Comparison of ENCODE assay signal across 8 mouse cellular contexts in the genomic region with DNA sequence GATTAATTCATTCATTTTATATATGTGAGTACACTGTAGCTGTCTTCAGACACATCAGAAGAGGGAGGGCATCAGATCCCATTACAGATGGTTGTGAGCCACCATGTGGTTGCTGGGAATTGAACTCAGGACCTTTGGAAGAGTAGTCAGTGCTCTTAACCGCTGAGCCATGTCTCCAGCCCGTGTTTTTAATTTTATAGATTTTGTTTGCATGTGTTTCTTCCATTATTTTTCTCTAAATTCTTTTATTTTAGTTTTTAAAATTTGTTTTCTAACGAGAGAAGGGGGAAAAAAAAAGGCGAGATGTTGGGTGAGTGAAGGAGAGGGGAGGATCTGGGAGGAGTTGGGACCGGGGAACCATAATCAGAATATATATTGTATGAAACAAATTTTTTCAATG. TPM values are rescaled to one million over a fixed set of nuclear protein-coding genes. Genes with fewer than 3 reads are reported as not detected.
DNase-seq lines count a peak whose midpoint lies in the region; ATAC-seq and TF ChIP-seq lines count a peak whose summit lies in the region.
"Not testable (repeated sequence)": the region's sequence is repeated elsewhere in the genome, so short reads cannot be mapped to it uniquely, and the experiment has no call there.
"Had no signal": no experiment of that assay in that cellular context is flagged by ENCODE, and none has a peak within 500 bp of the region (broad histone marks: within the 10 kb centered on the region; RNA-seq: fewer than 3 reads in every experiment).

No protein-coding gene starts in this region.

- not testable (repeated sequence) for DNase-seq in embryonic facial prominence, embryonic 10.5 days (ENCODE audit: low spot score); forebrain, embryonic 14.5 days (ENCODE audit: low spot score); limb, embryonic 14.5 days (ENCODE audit: low spot score); lung, postnatal 0 days (ENCODE audit: low spot score); neural tube, embryonic 11.5 days (ENCODE audit: low spot score)

- peaks cover 11% of the 10 kb centered on the region for H3K27me3 ChIP-seq in embryonic facial prominence, embryonic 10.5 days (replicated peaks; ENCODE audit: low read depth, poor library complexity, severe bottlenecking)
- H3K27me3 ChIP-seq in forebrain, embryonic 14.5 days (replicated peaks; ENCODE audit: control insufficient read depth, insufficient read depth, low read length); heart, embryonic 16.5 days (ENCODE audit: control insufficient read depth, insufficient read depth, low read length); intestine, embryonic 16.5 days (replicated peaks; ENCODE audit: control insufficient read depth, insufficient read depth, low read length); limb, embryonic 14.5 days (ENCODE audit: control insufficient read depth, insufficient read depth, low read length); lung, postnatal 0 days (replicated peaks; ENCODE audit: insufficient read depth, low read length); neural tube, embryonic 11.5 days (ENCODE audit: control insufficient read depth, insufficient read depth, low read length): not testable (repeated sequence)

- not testable (repeated sequence) for TF ChIP-seq POLR2A in limb, embryonic 14.5 days (IDR thresholded peaks at IDR 0.05; ENCODE audit: borderline replicate concordance, extremely low read depth, insufficient read depth, insufficient read length)

- peak overlapping the region; percentile 77 for H3K4me2 ChIP-seq in forebrain, embryonic 14.5 days (ENCODE audit: low read length)
- peak overlapping the region; percentile 92 for H3K4me2 ChIP-seq in heart, embryonic 16.5 days (ENCODE audit: low read depth, low read length)
- peak overlapping the region; percentile 68 for H3K4me2 ChIP-seq in intestine, embryonic 16.5 days (ENCODE audit: low read depth, low read length)
- H3K4me2 ChIP-seq in limb, embryonic 14.5 days (replicated peaks; ENCODE audit: low read depth, low read length, severe bottlenecking): peak overlapping the region; percentile 63
- peak overlapping the region; percentile 78 for H3K4me2 ChIP-seq in lung, postnatal 0 days (replicated peaks; ENCODE audit: low read depth, low read length)
- peak overlapping the region; percentile 62 for H3K4me2 ChIP-seq in neural tube, embryonic 11.5 days (ENCODE audit: low read depth)

- not testable (repeated sequence) for TF ChIP-seq CTCF in lung, postnatal 0 days (IDR thresholded peaks at IDR 0.05)

- ATAC-seq in forebrain, embryonic 14.5 days; heart, embryonic 16.5 days (replicated peaks; ENCODE audit: extremely low read depth, insufficient read depth, low FRiP score); intestine, embryonic 16.5 days; limb, embryonic 14.5 days (ENCODE audit: low FRiP score, low read depth); lung, postnatal 0 days; neural tube, embryonic 11.5 days (ENCODE audit: insufficient read depth, low FRiP score, low TSS enrichment): not testable (repeated sequence)

- H3K9me3 ChIP-seq in embryonic facial prominence, embryonic 10.5 days; forebrain, embryonic 14.5 days (replicated peaks; ENCODE audit: control insufficient read depth, low read length); heart, embryonic 16.5 days (replicated peaks; ENCODE audit: control insufficient read depth, low read length); intestine, embryonic 16.5 days (ENCODE audit: control insufficient read depth, low read length); limb, embryonic 14.5 days (ENCODE audit: control insufficient read depth, low read length); lung, postnatal 0 days (ENCODE audit: low read length); neural tube, embryonic 11.5 days (ENCODE audit: control insufficient read depth, low read length): not testable (repeated sequence)

- not testable (repeated sequence) for H3K9ac ChIP-seq in forebrain, embryonic 14.5 days (ENCODE audit: low read length); lung, postnatal 0 days (replicated peaks; ENCODE audit: low read depth); neural tube, embryonic 11.5 days (ENCODE audit: low read length)
- peak overlapping the region; percentile 78 for H3K9ac ChIP-seq in heart, embryonic 16.5 days (ENCODE audit: low read length)
- H3K9ac ChIP-seq in intestine, embryonic 16.5 days (ENCODE audit: low read depth, low read length): 0 out of 2 replicates have a peak overlapping the region, but pooled peaks have one; percentile 69
- H3K9ac ChIP-seq in limb, embryonic 14.5 days (ENCODE audit: low read depth, low read length, severe bottlenecking): peak overlapping the region; percentile 62; the same call in 1 of the 2 replicates

- TF ChIP-seq EP300 in lung, postnatal 0 days (IDR thresholded peaks at IDR 0.05): not testable (repeated sequence)

- peak overlapping the region; percentile 71 for H3K4me3 ChIP-seq in embryonic facial prominence, embryonic 10.5 days
- H3K4me3 ChIP-seq in forebrain, embryonic 14.5 days (ENCODE audit: low read depth, low read length): peak overlapping the region; percentile 58
- H3K4me3 ChIP-seq in heart, embryonic 16.5 days (ENCODE audit: low read length): peak overlapping the region; percentile 78
- H3K4me3 ChIP-seq in intestine, embryonic 16.5 days (ENCODE audit: low read length): peak overlapping the region; percentile 61
- peak overlapping the region; percentile 61 for H3K4me3 ChIP-seq in limb, embryonic 14.5 days (replicated peaks; ENCODE audit: low read length)
- peak overlapping the region; percentile 53 for H3K4me3 ChIP-seq in lung, postnatal 0 days (ENCODE audit: low read depth, low read length)
- H3K4me3 ChIP-seq in neural tube, embryonic 11.5 days (ENCODE audit: low read depth, low read length): not testable (repeated sequence)

- H3K4me1 ChIP-seq in embryonic facial prominence, embryonic 10.5 days; forebrain, embryonic 14.5 days (ENCODE audit: control insufficient read depth, insufficient read depth, low read length); heart, embryonic 16.5 days (ENCODE audit: control insufficient read depth, insufficient read depth, low read length); intestine, embryonic 16.5 days (ENCODE audit: control insufficient read depth, insufficient read depth, low read length); limb, embryonic 14.5 days (ENCODE audit: control insufficient read depth, insufficient read depth, low read length); lung, postnatal 0 days (ENCODE audit: insufficient read depth, low read depth, low read length); neural tube, embryonic 11.5 days (ENCODE audit: control insufficient read depth, insufficient read depth, low read length): not testable (repeated sequence)

- peak overlapping the region; percentile 70; the same call in 1 of the 2 replicates for H3K27ac ChIP-seq in embryonic facial prominence, embryonic 10.5 days (replicated peaks)
- not testable (repeated sequence) for H3K27ac ChIP-seq in forebrain, embryonic 14.5 days (ENCODE audit: low read depth, low read length); intestine, embryonic 16.5 days (ENCODE audit: low read length); limb, embryonic 14.5 days (replicated peaks; ENCODE audit: low read depth, low read length); lung, postnatal 0 days (ENCODE audit: low read length); neural tube, embryonic 11.5 days (ENCODE audit: low read depth, low read length)
- peak overlapping the region; percentile 7; the same call in 1 of the 2 replicates for H3K27ac ChIP-seq in heart, embryonic 16.5 days (ENCODE audit: low read length)

- 30% methylated on average over 5 of the region's 5 CpGs for WGBS in embryonic facial prominence, embryonic 10.5 days
- 28% methylated on average over 5 of the region's 5 CpGs for WGBS in forebrain, embryonic 14.5 days
- WGBS in heart, embryonic 16.5 days: 24% methylated on average over 5 of the region's 5 CpGs
- WGBS in intestine, embryonic 16.5 days: 28% methylated on average over 5 of the region's 5 CpGs
- 20% methylated on average over 5 of the region's 5 CpGs for WGBS in limb, embryonic 14.5 days
- 23% methylated on average over 5 of the region's 5 CpGs for WGBS in lung, postnatal 0 days
- 34% methylated on average over 5 of the region's 5 CpGs for WGBS in neural tube, embryonic 11.5 days

- not testable (repeated sequence) for H3K36me3 ChIP-seq in embryonic facial prominence, embryonic 10.5 days (replicated peaks); forebrain, embryonic 14.5 days (ENCODE audit: control insufficient read depth, insufficient read depth, low read length); heart, embryonic 16.5 days (ENCODE audit: control insufficient read depth, insufficient read depth); intestine, embryonic 16.5 days (ENCODE audit: control insufficient read depth, insufficient read depth, low read length); limb, embryonic 14.5 days (ENCODE audit: control insufficient read depth, insufficient read depth, low read length); lung, postnatal 0 days (ENCODE audit: insufficient read depth, low read length); neural tube, embryonic 11.5 days (ENCODE audit: control insufficient read depth, insufficient read depth, low read length)

RNA-seq across cellular contexts. Expression of a gene that starts 3.7 kb away (rescaled TPM):
- polyA plus RNA-seq in embryonic facial prominence, embryonic 10.5 days (2016; fragmentation: Nextera tagmentation; extraction: Ambion mirVana): 8.7 and 9.4 TPM in 2 replicates
- 9.8 and 11.2 TPM in 2 replicates for polyA plus RNA-seq in forebrain, embryonic 14.5 days (2014; fragmentation: Nextera tagmentation; extraction: Ambion mirVana)
- 6.6 and 7.5 TPM in 2 replicates for polyA plus RNA-seq in heart, embryonic 16.5 days (2015; fragmentation: Nextera tagmentation; extraction: Ambion mirVana)
- 6.8 TPM in 2 replicates for polyA plus RNA-seq in intestine, embryonic 16.5 days (2015; fragmentation: Nextera tagmentation; extraction: Ambion mirVana)
- polyA plus RNA-seq in limb, embryonic 14.5 days (2012; rRNA removed): 4.0 and 9.1 TPM in 2 replicates
- polyA plus RNA-seq in limb, embryonic 14.5 days (2014; fragmentation: Nextera tagmentation; extraction: Ambion mirVana): 9.2 and 11.0 TPM in 2 replicates
- 18.4 and 20.0 TPM in 2 replicates for polyA plus RNA-seq in lung, postnatal 0 days (2015; fragmentation: Nextera tagmentation; extraction: Ambion mirVana)
- polyA plus RNA-seq in neural tube, embryonic 11.5 days (2014; fragmentation: Nextera tagmentation; extraction: Ambion mirVana): 16.0 and 16.8 TPM in 2 replicates

RNA-seq across cellular contexts. Expression of a gene that starts 4.4 kb away (rescaled TPM):
- polyA plus RNA-seq in embryonic facial prominence, embryonic 10.5 days (2016; fragmentation: Nextera tagmentation; extraction: Ambion mirVana): 6.3 and 6.4 TPM in 2 replicates
- 5.6 and 6.2 TPM in 2 replicates for polyA plus RNA-seq in forebrain, embryonic 14.5 days (2014; fragmentation: Nextera tagmentation; extraction: Ambion mirVana)
- 2.6 and 2.7 TPM in 2 replicates for polyA plus RNA-seq in heart, embryonic 16.5 days (2015; fragmentation: Nextera tagmentation; extraction: Ambion mirVana)
- polyA plus RNA-seq in intestine, embryonic 16.5 days (2015; fragmentation: Nextera tagmentation; extraction: Ambion mirVana): 2.2 and 3.3 TPM in 2 replicates
- 17.0 and 19.4 TPM in 2 replicates for polyA plus RNA-seq in limb, embryonic 14.5 days (2012; rRNA removed)
- 9.6 and 11.3 TPM in 2 replicates for polyA plus RNA-seq in limb, embryonic 14.5 days (2014; fragmentation: Nextera tagmentation; extraction: Ambion mirVana)
- polyA plus RNA-seq in lung, postnatal 0 days (2015; fragmentation: Nextera tagmentation; extraction: Ambion mirVana): 5.4 and 5.5 TPM in 2 replicates
- polyA plus RNA-seq in neural tube, embryonic 11.5 days (2014; fragmentation: Nextera tagmentation; extraction: Ambion mirVana): 10.9 and 13.3 TPM in 2 replicates

RNA-seq across cellular contexts. Expression of a gene that starts 35.7 kb away (rescaled TPM):
- not detected in 2 replicates for polyA plus RNA-seq in embryonic facial prominence, embryonic 10.5 days (2016; fragmentation: Nextera tagmentation; extraction: Ambion mirVana)
- polyA plus RNA-seq in forebrain, embryonic 14.5 days (2014; fragmentation: Nextera tagmentation; extraction: Ambion mirVana): not detected in 2 replicates
- polyA plus RNA-seq in heart, embryonic 16.5 days (2015; fragmentation: Nextera tagmentation; extraction: Ambion mirVana): not detected in 2 replicates
- polyA plus RNA-seq in intestine, embryonic 16.5 days (2015; fragmentation: Nextera tagmentation; extraction: Ambion mirVana): not detected in 2 replicates
- 0.21 TPM in 1 of 2 replicates, not detected in the other for polyA plus RNA-seq in limb, embryonic 14.5 days (2012; rRNA removed)
- not detected in 2 replicates for polyA plus RNA-seq in limb, embryonic 14.5 days (2014; fragmentation: Nextera tagmentation; extraction: Ambion mirVana)
- not detected in 2 replicates for polyA plus RNA-seq in lung, postnatal 0 days (2015; fragmentation: Nextera tagmentation; extraction: Ambion mirVana)
- polyA plus RNA-seq in neural tube, embryonic 11.5 days (2014; fragmentation: Nextera tagmentation; extraction: Ambion mirVana): not detected in 2 replicates
- polyA plus RNA-seq: kidney, adult 2 months had no signal

RNA-seq across cellular contexts. Expression of a gene that starts 44.0 kb away (rescaled TPM):
- 0.10 and 0.22 TPM in 2 replicates for polyA plus RNA-seq in embryonic facial prominence, embryonic 10.5 days (2016; fragmentation: Nextera tagmentation; extraction: Ambion mirVana)
- 0.41 and 0.61 TPM in 2 replicates for polyA plus RNA-seq in forebrain, embryonic 14.5 days (2014; fragmentation: Nextera tagmentation; extraction: Ambion mirVana)
- polyA plus RNA-seq in heart, embryonic 16.5 days (2015; fragmentation: Nextera tagmentation; extraction: Ambion mirVana): 27.6 and 29.1 TPM in 2 replicates
- polyA plus RNA-seq in intestine, embryonic 16.5 days (2015; fragmentation: Nextera tagmentation; extraction: Ambion mirVana): 0.77 and 0.89 TPM in 2 replicates
- polyA plus RNA-seq in limb, embryonic 14.5 days (2012; rRNA removed): 0.73 and 0.89 TPM in 2 replicates
- 0.51 and 0.78 TPM in 2 replicates for polyA plus RNA-seq in limb, embryonic 14.5 days (2014; fragmentation: Nextera tagmentation; extraction: Ambion mirVana)
- polyA plus RNA-seq in lung, postnatal 0 days (2015; fragmentation: Nextera tagmentation; extraction: Ambion mirVana): 0.19 and 0.32 TPM in 2 replicates
- polyA plus RNA-seq in neural tube, embryonic 11.5 days (2014; fragmentation: Nextera tagmentation; extraction: Ambion mirVana): 0.33 and 0.50 TPM in 2 replicates
